Mouse (Mus musculus): ENCODE data around the gene Fam3a.
"Not testable (repeated sequence)": the region's sequence is repeated elsewhere in the genome, so short reads cannot be mapped to it uniquely, and the experiment has no call there.

Fam3a gene

DNA sequence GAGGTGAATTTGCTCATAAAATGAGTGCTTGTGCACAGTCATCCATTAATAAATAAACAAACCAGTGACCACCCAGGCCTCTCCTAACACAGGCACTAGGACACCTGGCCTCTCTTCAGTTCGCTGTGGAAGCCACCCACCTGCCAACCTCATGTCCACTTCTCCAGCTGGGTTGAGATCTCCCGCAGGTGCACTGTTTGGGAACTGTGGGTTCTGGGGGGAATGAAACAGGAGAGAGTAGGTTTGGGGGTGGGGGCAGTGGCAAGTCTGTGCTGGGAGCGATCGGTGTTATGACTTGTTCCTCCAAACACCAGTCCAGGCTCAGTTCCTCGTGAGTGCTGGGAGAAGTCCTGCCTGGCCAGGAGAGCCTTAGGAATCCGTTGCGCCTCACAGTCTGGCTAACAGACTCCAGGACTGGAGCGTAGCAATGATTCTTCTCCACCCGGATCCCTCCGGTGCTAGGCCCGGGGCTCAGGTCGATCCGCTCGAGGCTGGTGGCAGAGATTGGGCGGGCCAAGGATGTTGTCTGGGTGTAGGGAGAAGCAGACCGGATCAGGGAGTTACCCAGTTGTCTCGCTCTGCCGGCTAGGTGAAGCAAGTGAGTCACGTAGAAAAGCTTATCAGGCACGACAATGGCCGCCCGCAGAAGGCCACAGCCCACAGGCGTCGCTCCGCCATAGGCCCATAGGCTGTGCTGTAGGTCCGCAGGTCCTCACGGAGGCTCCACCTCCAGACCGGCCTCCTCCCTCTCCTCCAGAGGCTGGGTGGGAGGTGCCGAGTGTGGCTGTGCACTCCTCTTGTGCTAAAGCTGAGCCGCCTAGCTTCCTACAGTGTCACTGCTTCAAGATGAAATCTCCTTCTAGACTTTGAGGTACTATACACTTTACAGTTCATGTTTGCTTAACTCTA, at the start of gene Fam3a, which contains the start of gene Ikbkg:
Gene Fam3a, minus strand, starts transcription at position 738 of the 909 bp plus-strand sequence.
Gene Ikbkg, plus strand, starts transcription at position 756 of the 909 bp plus-strand sequence.
- peak; percentile 69 to 76 for DNase-seq

DNA sequence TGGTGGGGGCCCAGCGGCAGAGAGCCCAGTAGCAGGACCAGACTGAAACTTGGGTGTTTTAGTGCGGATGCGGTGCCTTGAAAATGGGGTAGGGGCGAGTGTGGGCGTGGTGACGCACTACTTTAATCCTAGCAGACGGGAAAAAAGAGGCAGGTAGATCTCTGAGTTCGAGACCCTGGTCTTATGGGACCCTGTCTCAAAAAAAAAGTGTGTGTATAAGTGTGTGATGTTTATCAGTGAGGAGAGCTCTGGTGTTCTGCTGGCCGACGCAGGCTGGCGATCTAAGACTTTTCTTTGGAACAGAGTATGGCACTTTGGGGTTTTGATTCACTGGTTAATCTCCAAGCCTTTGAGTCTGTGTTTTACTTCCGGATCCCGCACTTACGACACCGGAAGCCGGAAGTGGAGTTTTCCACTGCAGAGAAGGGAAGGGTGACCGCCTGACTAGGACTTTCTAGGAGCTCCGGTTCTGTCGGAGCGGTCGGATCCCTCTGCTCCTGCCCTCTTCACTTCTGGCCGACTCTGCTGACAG, 36.3 kb upstream of the Fam3a start:
- peak; percentile 46 to 57 for DNase-seq

DNA sequence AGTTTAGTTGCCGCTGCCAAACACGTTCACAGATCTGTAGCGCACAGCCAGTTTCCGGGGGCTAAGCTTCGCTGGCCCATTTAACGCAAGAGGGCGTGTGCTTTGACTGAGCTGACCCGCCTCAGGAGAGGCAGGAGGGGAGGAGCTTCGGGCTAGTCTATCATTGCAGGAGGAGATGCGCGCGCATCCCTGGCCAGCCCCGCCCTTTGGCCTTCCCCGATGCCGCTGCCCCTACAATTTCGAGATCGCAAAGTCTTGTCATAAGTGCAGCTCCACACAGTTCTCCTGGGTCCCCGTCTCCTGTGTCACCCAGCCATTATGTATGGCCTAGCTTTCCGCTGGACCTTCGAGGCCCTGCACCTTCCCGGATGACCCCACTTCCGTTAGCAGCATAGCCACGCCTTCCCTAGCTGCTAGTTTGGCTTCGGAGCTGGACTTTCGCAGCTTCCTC, 35.8 kb upstream of the Fam3a start, which contains the start of gene G6pdx:
Gene G6pdx, minus strand, starts transcription at position 369 of the 451 bp plus-strand sequence.
- DNase-seq, result peak; percentile 84 to 86

DNA sequence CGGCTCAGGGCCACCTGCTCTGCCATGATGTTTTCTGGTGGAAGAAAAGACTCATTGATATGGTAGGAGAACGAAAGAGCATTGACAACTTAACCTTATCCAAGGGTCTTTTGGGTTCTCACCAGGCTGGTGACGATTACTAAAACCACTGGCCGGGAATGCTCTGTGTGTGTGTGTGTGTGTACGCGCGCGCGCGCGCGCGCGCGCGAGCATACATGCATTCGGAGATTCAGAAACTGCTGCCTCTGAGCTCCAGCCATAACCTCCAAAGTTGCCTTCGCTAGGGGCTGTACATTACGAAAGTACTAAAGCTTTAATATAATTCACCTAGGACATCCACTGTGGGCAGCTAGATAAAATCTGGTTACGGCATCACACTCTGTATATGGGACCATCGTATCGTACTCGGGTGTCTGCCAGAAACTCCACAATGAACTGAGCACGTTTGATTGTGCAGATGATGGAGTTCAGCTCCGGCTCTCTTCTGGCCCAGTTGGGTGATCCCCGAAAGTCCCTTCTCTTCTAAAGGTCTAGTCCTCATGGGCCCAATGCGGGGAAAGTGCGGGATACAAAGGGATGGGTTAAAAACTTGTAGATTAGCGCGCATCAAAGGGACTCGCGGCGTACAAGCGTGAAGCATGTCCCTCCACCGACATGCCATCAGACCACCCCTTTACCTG, 35.2 kb upstream of the Fam3a start:
- DNase-seq, result no peak

DNA sequence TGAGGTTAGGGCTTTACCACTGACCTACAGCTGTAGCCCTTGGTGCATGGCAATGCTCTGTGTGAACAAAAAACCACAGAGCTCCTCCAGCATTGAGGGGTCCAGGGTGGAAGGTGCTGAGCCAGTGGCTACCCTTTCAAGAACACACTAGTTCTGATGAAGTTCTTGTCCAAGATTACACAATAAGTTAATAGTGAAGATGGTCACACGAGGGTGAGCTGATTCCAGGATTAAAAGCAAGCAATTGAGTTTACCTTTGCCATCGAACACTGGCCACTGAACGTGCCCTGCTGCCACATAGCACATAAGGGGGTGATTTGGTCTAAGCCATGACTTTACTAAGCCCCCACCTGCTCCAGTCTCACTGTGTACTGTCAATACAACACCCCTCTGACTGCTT, 34.0 kb upstream of the Fam3a start:
- DNase-seq, result no peak

DNA sequence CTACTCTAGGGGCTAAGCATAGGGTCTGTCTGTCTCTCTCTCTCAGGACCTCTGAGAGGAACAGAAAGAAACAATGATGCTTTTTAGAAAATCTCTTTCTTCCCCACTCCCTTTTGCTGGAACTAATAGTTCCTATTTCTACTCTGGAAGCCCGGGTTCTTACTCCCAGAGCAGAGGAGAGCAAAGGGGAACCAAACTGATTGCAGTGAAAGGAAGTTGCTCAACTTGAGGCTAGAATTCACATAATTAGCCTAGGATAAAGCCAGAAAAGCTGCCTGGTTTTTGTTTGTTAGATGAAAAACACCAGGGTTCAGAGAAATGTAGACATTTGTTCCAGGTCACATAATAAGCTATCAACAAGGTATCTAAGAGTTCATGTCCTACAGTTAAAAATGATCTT, 33.2 kb upstream of the Fam3a start:
- no peak for DNase-seq

DNA sequence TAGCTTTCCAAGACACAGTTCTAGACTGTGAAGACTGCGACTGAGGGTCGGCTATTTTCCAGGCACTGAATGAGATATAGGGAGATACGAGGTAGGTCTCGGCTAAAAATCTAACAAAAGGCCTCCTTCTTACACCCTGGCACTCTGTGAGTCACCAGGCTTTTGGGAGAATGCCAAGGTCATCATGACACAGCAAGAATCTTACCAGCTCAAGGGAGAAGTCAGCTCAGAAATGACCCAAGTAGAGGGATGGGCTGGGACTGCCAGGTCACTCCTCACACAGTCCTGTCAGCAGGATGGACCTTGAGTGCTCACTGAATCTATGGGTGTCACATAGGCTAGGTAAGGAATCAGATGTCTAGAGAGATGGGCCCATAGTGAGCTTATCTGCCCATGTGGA, 32.1 kb upstream of the Fam3a start:
- DNase-seq, result no peak

DNA sequence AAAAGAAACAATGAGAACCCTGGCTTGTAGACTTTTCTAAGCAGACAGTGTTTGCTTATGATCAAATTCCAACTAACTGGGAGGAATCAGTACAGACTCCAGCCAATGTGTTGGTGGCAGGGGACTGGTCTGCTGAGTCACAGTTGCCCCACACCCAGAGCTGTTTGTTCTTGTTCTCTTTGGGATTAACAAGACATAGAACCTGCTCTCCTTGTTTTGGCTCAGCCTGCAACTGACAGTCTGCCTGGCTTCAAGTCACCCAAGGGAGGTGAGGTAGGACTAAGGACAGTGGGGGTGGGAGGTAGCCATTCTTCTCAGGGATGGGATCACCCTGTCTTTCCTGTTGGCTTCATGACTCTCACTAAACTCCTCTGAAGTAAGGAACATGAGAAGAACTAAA, 31.4 kb upstream of the Fam3a start:
- DNase-seq, result no peak

DNA sequence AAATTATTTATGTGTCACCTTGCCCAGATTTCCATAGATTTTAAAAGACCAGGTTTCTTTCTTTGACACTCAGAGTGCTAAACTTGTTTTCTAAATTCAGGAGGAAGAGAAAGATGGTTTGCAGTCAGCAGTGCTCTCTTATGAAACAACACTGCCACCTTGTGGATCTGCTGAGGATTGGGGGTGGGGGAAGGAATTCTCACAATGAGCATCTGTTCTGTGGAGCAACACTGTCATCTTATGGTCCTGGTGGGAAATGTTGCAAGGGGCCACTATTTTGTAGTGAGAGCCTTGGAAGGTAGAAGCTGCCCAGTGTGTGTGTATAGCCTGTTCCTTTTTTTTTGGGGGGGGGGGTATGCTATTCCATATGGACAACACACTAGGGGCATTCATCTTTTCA, 20.3 kb upstream of the Fam3a start:
- peak; percentile 36 to 41 for DNase-seq

DNA sequence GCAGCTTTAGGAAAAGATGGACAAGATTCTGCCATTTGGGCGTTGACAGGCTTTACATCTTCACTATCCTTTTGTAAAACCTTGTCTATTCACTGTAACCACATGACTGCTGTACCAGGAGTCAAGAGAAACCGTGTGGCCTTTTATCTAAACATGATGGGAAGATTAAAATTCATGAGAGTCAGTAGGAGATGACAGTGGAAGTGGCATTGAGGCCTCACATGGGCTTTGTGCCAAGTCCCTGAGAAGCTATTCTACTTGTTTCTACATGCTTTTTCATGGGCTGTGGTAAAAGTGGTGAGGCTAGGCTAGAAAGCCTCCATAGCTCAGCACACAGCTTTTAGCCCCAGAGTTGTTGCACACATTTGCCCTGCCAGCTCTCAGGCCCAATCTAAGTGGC, 15.3 kb upstream of the Fam3a start:
- DNase-seq, result no peak

DNA sequence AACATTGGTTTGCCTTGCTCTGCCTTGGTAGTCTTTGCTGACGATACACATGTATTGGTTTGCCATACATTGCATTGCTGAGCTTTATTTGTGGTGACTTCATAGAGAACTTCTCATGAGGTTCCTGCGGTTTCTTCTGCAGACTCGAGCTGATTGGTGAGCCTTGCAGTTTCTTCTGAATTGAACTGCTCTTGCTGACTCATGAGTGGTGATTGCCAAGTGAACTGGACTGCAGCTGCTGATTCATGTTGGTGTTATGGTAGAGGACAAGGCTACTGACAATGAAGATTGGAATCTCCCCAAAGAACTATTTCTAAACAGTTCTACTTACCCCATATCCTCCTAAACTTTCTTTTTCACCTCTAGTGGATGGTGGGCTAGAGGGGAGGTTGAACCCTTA, 7.1 kb upstream of the Fam3a start:
- no peak for DNase-seq

DNA sequence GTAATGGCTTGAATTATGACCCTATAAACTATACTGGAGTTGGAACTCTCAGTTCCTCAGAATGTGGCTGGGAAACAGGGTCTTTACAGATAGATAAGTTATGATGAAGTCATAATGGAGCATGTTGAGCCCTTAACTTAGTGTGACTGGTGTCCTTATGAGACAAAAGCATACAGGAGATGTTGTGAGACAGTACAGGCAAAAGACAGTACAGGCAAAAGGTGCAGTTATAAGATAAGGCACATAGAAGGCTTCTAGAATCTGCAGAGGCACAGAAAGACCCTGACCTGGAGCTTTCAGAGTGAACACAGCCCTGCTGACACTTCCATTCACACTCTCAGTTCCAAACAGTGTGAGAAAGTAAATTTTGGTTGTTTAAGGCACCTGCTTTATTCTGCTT, 4.9 kb downstream of the Fam3a start:
- no peak for DNase-seq

DNA sequence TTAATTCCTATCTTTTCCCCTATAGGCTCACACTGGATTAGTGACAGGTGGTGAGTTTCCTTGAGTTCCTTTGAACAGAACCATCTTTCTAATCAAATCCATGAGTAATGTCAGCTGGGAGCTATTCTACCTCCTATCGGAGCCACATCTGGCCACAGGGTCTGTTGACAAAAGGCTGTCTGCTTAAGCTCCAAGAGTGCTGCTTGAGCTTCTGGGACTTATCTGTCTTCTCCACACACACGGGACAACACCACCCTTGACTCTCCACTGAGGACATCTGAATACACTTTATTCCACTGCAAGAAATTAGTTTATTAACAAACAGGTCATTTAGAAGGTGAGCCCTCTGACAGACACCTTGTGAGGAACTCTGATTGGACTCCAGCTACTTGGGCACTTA, 8.6 kb downstream of the Fam3a start:
- DNase-seq, result no peak

DNA sequence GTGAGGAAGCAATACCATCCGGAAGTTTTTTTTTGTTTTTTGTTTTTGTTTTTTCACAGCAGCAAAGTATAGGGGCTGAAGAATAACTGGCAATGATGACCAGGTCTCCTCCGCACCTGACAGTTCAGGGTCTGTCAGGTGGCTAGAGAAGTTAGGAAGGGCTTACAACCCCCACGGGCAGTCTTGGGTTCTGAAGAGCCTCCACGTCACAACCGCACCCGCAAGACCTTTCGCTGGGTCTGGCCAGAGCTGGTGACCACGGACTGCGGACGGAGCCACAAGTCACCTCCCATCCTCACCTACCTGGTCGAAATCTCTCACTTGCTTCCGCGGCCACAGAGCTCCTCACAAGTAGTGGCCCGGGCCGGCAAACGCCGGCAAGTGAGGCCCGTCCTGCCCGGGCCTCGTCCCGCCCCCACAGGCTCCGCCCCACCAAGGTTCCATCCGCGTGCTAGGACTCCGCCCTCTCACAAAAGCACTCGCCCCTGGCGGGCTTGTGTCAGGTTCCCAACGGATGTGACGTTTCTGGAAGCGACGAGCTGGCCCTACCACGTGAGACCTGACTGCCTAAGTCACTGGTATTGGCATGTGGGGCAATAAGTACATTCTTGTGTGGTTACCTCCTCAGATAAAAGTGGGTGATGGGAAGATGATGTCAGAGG, 20.1 kb downstream of the Fam3a start, which contains the start of the genes Ubl4a and Slc10a3:
Gene Ubl4a, minus strand, starts transcription at position 331 of the 662 bp plus-strand sequence.
Gene Slc10a3, minus strand, starts transcription at position 462 of the 662 bp plus-strand sequence.
- peak; percentile 83 to 84 for DNase-seq

DNA sequence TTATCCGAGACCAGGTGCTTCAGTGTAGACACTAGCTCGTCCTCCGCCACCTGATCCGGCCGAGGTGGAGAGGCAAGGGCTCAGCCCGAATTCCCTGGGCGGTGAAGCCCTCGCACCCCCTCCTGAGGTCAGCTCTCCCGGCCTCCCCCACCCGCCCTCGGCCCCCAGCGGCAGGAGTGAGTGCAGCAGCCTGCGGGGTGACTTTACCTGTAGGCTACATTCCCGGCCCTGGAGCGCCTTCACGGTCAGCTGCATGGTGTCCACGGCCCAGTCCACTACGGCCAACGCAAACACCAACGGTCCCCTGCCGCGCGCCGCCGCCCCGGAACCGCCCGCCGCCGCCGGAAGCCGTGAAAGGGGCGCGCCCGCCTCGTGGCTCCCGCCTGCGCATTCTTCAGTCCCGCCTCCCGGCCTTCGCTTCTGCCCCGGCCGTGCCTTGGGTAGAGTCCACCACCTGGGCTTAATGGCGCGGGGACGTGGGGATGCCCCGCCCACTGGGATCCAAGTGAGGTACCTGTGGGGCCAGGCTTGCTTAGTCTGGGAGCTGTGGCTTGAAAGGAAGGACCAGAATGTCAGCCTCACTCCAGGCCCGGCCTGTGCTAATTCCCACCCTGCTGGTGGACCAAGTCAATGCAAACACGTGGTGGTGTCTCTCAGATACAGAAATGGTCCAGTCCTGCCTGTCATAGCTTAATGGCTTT, 24.7 kb downstream of the Fam3a start:
- peak; percentile 60 to 70 for DNase-seq

DNA sequence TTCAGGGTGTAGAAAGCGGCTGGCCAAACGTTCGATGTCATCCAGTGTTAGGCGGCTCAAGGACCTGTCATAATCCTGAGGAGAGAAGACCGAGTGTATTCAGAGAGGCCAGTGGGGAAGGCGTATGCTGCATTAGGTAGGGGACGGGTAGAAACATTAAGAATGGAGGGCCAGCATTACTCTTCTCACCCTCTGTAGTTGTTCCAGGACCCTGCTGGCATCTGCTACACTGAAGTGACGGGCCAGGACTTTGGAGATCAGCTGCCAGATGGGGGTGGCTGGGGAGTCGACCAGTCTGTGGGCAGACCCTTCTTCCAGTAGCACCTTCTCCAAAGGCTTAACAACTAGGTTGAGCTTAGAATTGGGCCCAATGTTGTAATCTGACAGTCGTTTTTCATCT, 25.6 kb downstream of the Fam3a start:
- DNase-seq, result no peak

DNA sequence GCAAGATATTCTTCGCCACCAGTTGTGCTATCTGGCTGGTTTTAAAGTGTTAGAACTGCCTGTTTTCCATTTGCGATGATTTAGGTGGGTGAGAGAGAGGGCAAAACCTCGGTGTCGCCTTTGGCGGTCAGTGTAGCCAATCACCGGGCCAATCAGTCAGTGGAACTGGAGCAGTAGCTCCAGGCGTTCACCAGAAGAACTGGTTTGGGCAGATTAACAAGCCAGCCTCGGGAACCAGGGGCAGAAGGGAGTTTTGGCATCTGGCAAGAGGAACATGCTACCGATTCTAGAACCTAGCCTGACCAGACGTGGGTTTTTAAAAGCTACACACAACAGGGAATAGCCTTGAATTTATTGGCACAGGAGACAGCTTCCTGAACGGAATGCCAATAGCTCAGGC, 33.9 kb downstream of the Fam3a start:
- no peak for DNase-seq

DNA sequence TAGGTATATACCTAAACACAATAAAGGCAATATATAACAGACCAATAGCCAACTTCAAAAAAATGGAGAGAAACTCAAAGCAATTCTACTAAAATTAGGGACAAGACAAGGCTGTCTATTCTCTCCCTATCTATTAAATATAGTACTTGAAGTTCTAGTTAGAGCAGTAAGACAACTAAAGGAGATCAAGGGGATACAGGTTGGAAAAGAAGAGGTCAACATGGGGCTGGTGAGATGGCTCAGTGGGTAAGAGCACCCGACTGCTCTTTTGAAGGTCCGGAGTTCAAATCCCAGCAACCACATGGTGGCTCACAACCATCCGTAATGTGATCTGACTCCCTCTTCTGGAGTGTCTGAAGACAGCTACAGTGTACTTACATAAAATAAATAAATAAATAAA, 36.0 kb downstream of the Fam3a start:
- DNase-seq, result not testable (repeated sequence)

DNA sequence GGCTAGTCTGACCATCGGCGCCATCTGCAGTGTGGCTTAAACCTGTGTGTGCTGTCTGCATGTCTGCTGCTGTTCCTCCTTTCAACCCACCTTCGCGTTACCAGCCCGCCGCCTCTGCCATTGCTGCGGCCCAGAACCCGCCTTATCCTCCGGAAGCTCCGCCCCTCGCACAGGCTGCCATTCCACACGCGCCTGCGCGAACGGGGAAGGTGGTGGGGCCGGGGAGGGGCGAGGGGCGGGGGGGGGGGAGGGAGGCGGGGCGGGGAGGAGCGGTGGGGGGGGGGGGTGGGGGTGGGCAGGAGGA, 39.7 kb downstream of the Fam3a start, which contains the start of gene Lage3:
Gene Lage3, minus strand, starts transcription at position 152 of the 304 bp plus-strand sequence.
- DNase-seq, result peak; percentile 70 to 72

DNA sequence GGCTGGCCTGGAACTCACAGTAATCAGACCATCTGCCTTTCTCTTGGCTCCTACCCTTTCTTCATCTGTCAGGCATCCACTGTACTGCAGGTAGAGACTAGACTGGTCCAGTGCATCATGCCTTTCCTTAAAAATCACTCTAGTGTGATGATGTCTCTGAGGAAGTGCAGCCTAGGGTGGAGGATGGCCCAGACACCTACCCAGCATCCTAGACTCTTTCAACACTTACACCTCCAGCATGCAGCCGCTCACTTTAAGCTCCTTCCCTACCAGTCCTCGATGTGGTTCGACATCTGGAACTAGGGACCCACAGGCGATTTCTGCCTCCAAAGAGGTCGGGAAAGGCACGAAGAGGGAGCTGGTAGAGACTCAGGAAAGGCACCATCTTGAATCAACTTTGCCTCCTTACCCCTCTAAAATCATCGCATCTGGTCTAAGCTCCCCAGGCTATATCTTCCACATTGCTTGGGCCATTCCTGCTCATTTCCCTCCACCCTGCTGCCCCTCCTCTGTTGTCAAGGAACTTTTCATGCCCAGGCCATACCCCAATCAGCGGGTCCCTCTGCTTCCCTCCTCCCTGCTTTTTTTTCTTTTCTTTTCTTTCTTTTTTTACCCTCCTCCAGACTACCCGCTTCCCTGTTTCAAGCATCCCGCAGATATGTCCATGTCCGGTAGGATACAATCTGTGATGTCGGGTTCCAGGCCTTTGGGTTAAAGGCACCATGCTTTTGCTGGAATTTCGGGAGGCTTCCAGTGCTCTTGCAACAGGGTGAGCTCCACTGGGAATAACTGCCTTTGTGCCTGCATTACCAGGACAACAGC, 40.2 kb downstream of the Fam3a start:
- no peak for DNase-seq
